Mouse (Mus musculus) left cerebral cortex, adult 2 months (tissue): ENCODE measurements at regions not wholly inside any gene's neighbourhood (a gene's known extent, or its start where the extent isn't known, plus 50 kb on each side); places are given as distances from the start of the nearest gene placed in this dataset.
"Not testable (repeated sequence)": the region's sequence is repeated elsewhere in the genome, so short reads cannot be mapped to it uniquely, and the experiment has no call there.

Experiments
- DNase-seq, 2 experiments: peaks; one replicate each; pipeline ENCODE4 v3.0.0; 2021 to 2022; ENCODE audit warnings: low spot score in 2 of 2, mixed read lengths in 1 of 2; ENCODE audit errors: extremely low spot score in 1 of 2
- H3K27ac ChIP-seq: fragments of 200-600 bp; 2 replicates; pipeline ENCODE4 v1.8.1; 2022
- H3K4me3 ChIP-seq: fragments of 200-600 bp; 2 replicates; pipeline ENCODE4 v1.8.1; 2022
- CTCF ChIP-seq: fragments of 200-600 bp; IDR thresholded peaks from 2 replicates; pipeline ENCODE4 v1.8.1; 2022; ENCODE audit warnings: antibody characterized with exemption, mild to moderate bottlenecking, moderate library complexity
- intact Hi-C: fragments of 180-260 bp; cut with DNase I; formaldehyde crosslinking; loops from one replicate; pipeline ENCODE4 v1.15.1; 2025

- no peak for TF ChIP-seq CTCF
- Histone ChIP-seq H3K4me3 (no peak overlapping the region), H3K27ac (no peak overlapping the region)
- intact Hi-C loops: no loop called here
- no peak for DNase-seq
Observed at GRCm38 (mm10) chr6:102780830-102781229, 207.9 kb upstream of the Cntn3 start.

GRCm38 (mm10) chr6:102774580-102774979 is 201.7 kb upstream of the Cntn3 start:
- no peak overlapping the region for H3K27ac ChIP-seq
- DNase-seq: no peak
- no peak for TF ChIP-seq CTCF
- H3K4me3 ChIP-seq: no peak overlapping the region
- intact Hi-C loops: no loop called here

DNA sequence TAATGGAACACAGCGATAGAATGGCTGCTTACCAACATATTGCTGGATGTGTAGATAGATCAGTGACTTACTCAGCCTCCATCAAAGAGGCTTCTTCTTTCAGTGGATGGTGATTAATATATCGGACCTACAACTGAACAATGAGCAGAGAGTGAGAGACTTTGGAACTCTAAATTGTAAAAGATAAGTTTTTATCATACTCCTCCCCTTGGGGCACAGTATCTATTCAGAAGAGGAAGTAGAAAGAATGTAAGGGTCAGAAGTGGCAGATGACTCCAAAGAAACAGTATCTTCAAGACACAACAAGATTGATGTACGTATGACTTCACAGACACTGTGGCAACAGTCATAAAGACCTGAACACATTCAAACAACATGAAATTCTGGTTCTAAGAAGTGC is 189.5 kb upstream of the Cntn3 start:
- TF ChIP-seq CTCF: no peak

DNA sequence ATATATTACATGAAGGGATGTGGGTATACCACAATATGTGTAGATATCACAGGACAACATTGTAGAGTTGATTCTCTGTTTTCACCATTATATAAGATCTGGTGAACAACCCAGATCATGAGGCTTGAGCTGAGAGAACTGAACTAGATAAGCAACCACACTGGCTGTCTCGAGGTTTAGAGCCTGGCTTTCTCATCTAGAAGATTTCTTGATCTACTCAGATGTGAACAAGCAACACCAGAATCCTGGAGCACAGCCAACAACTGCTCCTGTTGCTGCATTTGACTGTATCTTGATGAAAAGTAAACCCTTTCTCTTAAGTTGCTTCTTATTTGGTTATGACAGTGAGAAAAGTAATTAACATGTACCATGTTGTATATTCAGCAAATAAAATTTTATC is 182.1 kb upstream of the Cntn3 start:
- TF ChIP-seq CTCF: no peak
- no peak overlapping the region for H3K4me3 ChIP-seq
- no peak for DNase-seq
- H3K27ac ChIP-seq: no peak overlapping the region
- intact Hi-C loops: no loop called here

More for the DNA sequence above, 189.5 kb upstream of the Cntn3 start:
- DNase-seq: no peak
- Histone ChIP-seq H3K27ac (no peak overlapping the region), H3K4me3 (no peak overlapping the region)
- intact Hi-C loops: no loop called here

DNA sequence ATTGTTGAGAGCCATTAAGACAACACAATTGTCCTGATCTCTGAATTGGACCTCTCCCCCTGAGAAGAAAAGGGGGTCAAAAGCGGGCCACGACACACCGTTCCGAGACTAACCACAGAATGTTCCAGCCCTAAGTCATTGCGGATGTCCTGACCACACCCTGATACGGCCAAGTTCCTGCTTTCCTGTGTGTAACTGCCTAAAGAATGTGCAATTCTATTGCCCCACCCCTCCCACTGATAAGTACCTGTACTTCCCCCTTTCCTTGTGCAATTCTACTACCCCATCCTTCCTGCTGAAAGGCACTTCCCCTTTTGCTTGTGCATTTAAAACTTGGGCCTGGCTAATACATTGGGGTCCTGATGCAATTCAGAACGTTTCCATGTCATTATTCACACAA is 177.3 kb upstream of the Cntn3 start:
- H3K27ac ChIP-seq, intact Hi-C loops, DNase-seq, H3K4me3 ChIP-seq: not testable (repeated sequence)

DNA sequence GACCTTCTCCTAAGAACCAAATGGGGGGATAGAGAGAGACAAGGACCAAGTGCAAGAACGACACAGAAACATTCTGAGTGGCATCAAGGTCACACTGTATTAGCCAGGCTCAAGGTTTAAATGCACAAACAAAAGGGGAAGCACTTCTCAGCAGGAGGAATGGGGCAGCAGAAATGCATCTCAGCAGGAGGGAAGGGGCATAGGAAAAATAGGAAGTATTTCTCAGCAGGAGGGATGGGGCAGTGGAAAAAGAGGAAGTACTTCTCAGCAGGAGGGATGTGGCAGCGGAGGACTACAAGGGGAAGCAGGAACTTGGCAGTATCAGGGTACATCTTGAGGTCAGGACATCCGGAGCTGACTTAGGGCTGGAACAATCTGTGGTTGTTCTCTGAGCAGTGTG is 173.5 kb upstream of the Cntn3 start:
- H3K27ac ChIP-seq, DNase-seq, intact Hi-C loops, H3K4me3 ChIP-seq: not testable (repeated sequence)

DNA sequence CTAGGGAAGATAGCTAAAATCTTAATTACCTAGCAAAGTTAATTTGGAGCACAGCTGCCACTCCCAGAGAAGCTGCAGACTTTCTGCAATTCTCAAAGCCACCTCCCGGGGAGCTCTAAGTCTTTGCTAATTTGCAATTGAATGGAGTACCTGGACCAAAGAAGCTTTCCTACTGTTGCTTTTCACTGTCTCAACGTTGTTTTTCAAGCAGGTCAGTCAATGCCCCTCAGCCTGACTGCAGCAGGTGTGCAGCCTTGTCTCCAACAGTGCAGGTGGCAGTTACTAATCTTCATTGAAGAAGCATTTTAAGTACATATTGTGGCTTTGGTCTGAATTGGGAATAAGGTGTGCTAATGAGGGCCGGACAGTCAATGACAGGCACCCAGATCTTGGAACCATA is 164.3 kb upstream of the Cntn3 start:
- H3K4me3 ChIP-seq, intact Hi-C loops, H3K27ac ChIP-seq, DNase-seq: not testable (repeated sequence)
- TF ChIP-seq CTCF: peak; percentile 2; the same call in 1 of the 2 replicates

GRCm38 (mm10) chr6:102733751-102734150 is 160.8 kb upstream of the Cntn3 start:
- TF ChIP-seq CTCF: no peak
- no peak overlapping the region for H3K27ac ChIP-seq
- intact Hi-C loops: no loop called here
- no peak overlapping the region for H3K4me3 ChIP-seq
- DNase-seq: no peak

GRCm38 (mm10) chr6:102731995-102732394 is 159.1 kb upstream of the Cntn3 start:
- no peak for TF ChIP-seq CTCF
- no peak overlapping the region for H3K4me3 ChIP-seq
- no peak overlapping the region for H3K27ac ChIP-seq
- intact Hi-C loops: no loop called here
- no peak for DNase-seq

GRCm38 (mm10) chr6:102725751-102726150 is 152.8 kb upstream of the Cntn3 start:
- Histone ChIP-seq H3K27ac (no peak overlapping the region), H3K4me3 (no peak overlapping the region)
- no peak for TF ChIP-seq CTCF
- DNase-seq: no peak
- intact Hi-C loops: no loop called here

DNA sequence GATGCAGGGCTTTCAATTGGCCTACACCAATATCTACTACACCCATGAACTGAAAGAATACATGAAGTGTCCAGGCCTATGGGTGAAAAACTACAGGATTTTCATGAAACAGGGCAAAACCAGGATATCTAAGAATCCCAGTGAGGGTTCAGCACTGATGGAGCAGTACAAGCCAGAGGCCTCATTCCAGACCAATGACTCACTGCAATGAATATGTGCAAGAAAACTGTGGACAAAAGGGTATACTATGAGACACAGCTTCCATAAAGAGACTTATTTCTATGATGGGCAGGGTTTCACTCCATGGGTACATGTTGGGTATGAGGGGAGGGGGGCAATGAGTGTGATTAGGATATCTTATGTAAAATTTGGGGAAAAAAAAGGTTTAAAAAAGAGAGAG is 151.4 kb upstream of the Cntn3 start:
- no peak for TF ChIP-seq CTCF
- DNase-seq: no peak
- H3K4me3 ChIP-seq: no peak overlapping the region
- H3K27ac ChIP-seq: no peak overlapping the region
- intact Hi-C loops: no loop called here

- TF ChIP-seq CTCF: no peak
Observed at GRCm38 (mm10) chr6:102706862-102707261, 134.0 kb upstream of the Cntn3 start.

More at GRCm38 (mm10) chr6:102706862-102707261, 134.0 kb upstream of the Cntn3 start:
- no peak overlapping the region for H3K27ac ChIP-seq
- intact Hi-C loops: no loop called here
- H3K4me3 ChIP-seq: no peak overlapping the region
- DNase-seq: no peak
